In the genomic region with DNA sequence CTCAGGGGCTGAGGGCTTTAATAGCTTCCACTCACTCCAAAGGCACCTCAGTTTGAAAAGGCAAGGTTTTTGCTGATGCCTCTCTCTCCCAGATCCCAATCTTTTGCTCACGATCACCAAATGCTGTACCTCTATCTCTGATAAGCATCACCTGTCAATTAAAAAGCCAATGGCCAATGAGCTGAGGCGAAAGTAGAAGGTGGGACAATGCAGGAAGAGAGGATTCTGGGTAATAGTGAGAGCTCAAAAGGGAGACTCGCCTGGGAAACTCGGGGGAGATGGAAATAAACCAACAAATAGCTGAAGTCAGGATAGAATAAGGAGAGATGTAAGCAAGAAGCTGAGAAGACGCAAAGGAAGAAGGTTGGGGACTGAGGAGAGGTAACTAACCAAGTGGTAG, we compare ENCODE assay signal across 16 mouse cellular contexts.
"Had no signal": no experiment of that assay in that cellular context is flagged by ENCODE, and none has a peak within 500 bp of the region (broad histone marks: within the 10 kb centered on the region; RNA-seq: fewer than 3 reads in every experiment).

No protein-coding gene starts in this region.

- H3K27me3 ChIP-seq: limb, embryonic 12.5 days; liver, embryonic 13.5 days; lung, embryonic 15.5 days; megakaryocyte, embryonic 14.5 days; midbrain, embryonic 12.5 days; neural tube, embryonic 12.5 days had no signal

- H3K4me1 ChIP-seq: liver, embryonic 13.5 days had no signal

- H3K4me3 ChIP-seq: limb, embryonic 12.5 days; liver, embryonic 13.5 days; lung, embryonic 15.5 days; midbrain, embryonic 12.5 days; neural tube, embryonic 12.5 days had no signal

- DNase-seq: kidney, postnatal 14 days; liver; liver, embryonic 13.5 days; liver, postnatal 0 days; lung, postnatal 14 days; retina, postnatal 1 day; right cerebral cortex, postnatal 4 days; spleen, adult 18-20 months; thymus, adult 18-20 months; thymus, postnatal 36 days had no signal

- H3K27ac ChIP-seq: limb, embryonic 12.5 days; liver, embryonic 13.5 days; lung, embryonic 15.5 days; macrophage; midbrain, embryonic 12.5 days; neural tube, embryonic 12.5 days had no signal

- H3K9ac ChIP-seq: limb, embryonic 12.5 days; liver, embryonic 13.5 days; liver, postnatal 0 days; lung, embryonic 15.5 days; midbrain, embryonic 12.5 days; neural tube, embryonic 12.5 days had no signal

- H3K9me3 ChIP-seq: limb, embryonic 12.5 days; liver, embryonic 13.5 days; lung, embryonic 15.5 days; midbrain, embryonic 12.5 days; neural tube, embryonic 12.5 days had no signal

- H3K36me3 ChIP-seq: limb, embryonic 12.5 days; liver, embryonic 13.5 days; lung, embryonic 15.5 days; midbrain, embryonic 12.5 days; neural tube, embryonic 12.5 days had no signal
